Comparison of ENCODE assay signal across 8 mouse cellular contexts in genomic region chr11:98963191-98964021, GRCm38 (mm10). TPM values are rescaled to one million over a fixed set of nuclear protein-coding genes. Genes with fewer than 3 reads are reported as not detected.
DNase-seq lines count a peak whose midpoint lies in the region; ATAC-seq and TF ChIP-seq lines count a peak whose summit lies in the region.

No protein-coding gene starts in this region.

- TF ChIP-seq CTCF in olfactory bulb, adult 2 months (IDR thresholded peaks at IDR 0.05; ENCODE audit: insufficient read depth, low read depth, low read length) = no peak; the same call in 1 of the 2 replicates

- H3K9ac ChIP-seq in lung, embryonic 15.5 days = peak overlapping the region; percentile 81

- under 1% methylated on average over 30 of the region's 32 CpGs for WGBS in lung, embryonic 15.5 days
- WGBS in olfactory bulb, adult 2 months = 3% methylated on average over 32 of the region's 32 CpGs

- no peaks in the 10 kb centered on the region for H3K9me3 ChIP-seq in lung, embryonic 15.5 days

- H3K27me3 ChIP-seq in lung, embryonic 15.5 days = no peaks in the 10 kb centered on the region

- peak; percentile 89 for ATAC-seq in lung, embryonic 15.5 days (ENCODE audit: borderline replicate concordance, extremely low read depth, low FRiP score, low TSS enrichment)
- no peak for ATAC-seq in frontal cortex, adult (ENCODE audit: low TSS enrichment)

- peaks cover 19% of the 10 kb centered on the region; the same call in 1 of the 2 replicates for H3K36me3 ChIP-seq in lung, embryonic 15.5 days

- peak overlapping the region; percentile 100 for H3K4me2 ChIP-seq in lung, embryonic 15.5 days

- H3K4me3 ChIP-seq in lung, embryonic 15.5 days = peak overlapping the region; percentile 77
- peak overlapping the region; percentile 39 for H3K4me3 ChIP-seq in olfactory bulb, adult 2 months (ENCODE audit: insufficient read depth, low read depth, low read length)

- DNase-seq in urinary bladder, postnatal 25 days (ENCODE audit: low spot score) = peak; percentile 68
- DNase-seq in urinary bladder, postnatal 10 days (ENCODE audit: low spot score) = no peak
- DNase-seq in embryo, embryonic 10.5 days (ENCODE audit: low spot score) = peak; percentile 73
- DNase-seq in heart, adult 8-10 months (ENCODE audit: low spot score) = peak; percentile 88
- peak; percentile 82 for DNase-seq in kidney, adult 18-20 months

- H3K27ac ChIP-seq in lung, embryonic 15.5 days = peak overlapping the region; percentile 92
- H3K27ac ChIP-seq in olfactory bulb, adult 2 months (ENCODE audit: insufficient read depth, low read depth, low read length) = no peak overlapping the region

- no peak for TF ChIP-seq POLR2A in olfactory bulb, adult 2 months (IDR thresholded peaks at IDR 0.05; ENCODE audit: insufficient read depth, low read depth, low read length)

- peaks cover 93% of the 10 kb centered on the region for H3K4me1 ChIP-seq in lung, embryonic 15.5 days
- H3K4me1 ChIP-seq in olfactory bulb, adult 2 months (ENCODE audit: control insufficient read depth, insufficient read depth, low read length) = peaks cover 82% of the 10 kb centered on the region

RNA-seq across cellular contexts. Expression of gene Gjd3, which starts 19.4 kb away (rescaled TPM):
- total RNA-seq in heart, adult 8-10 months (2022) = under 1 TPM in 1 of 4 experiments, not detected in 3; 0.44 TPM
- 0.20 and 0.61 TPM in 2 replicates for polyA plus RNA-seq in lung, embryonic 15.5 days (2015; fragmentation: Nextera tagmentation; extraction: Ambion mirVana)
- not detected in 2 replicates for polyA plus RNA-seq in olfactory bulb, adult 2 months (2012; ENCODE audit: insufficient read depth, insufficient read length, low replicate concordance, missing spikeins)

RNA-seq across cellular contexts. Expression of gene Rara, which starts 35.8 kb away (rescaled TPM):
- 10 to 100 TPM; 10.8 to 13.5 (median 11.9) TPM for total RNA-seq in heart, adult 8-10 months (2022)
- 36.5 and 38.4 TPM in 2 replicates for polyA plus RNA-seq in lung, embryonic 15.5 days (2015; fragmentation: Nextera tagmentation; extraction: Ambion mirVana)
- polyA plus RNA-seq in olfactory bulb, adult 2 months (2012; ENCODE audit: insufficient read depth, insufficient read length, low replicate concordance, missing spikeins) = not detected in 2 replicates

RNA-seq across cellular contexts. Expression of gene Cdc6, which starts 55.8 kb away (rescaled TPM):
- under 1 TPM; 0.16 to 0.49 (median 0.25) TPM for total RNA-seq in heart, adult 8-10 months (2022)
- 41.3 and 42.5 TPM in 2 replicates for polyA plus RNA-seq in lung, embryonic 15.5 days (2015; fragmentation: Nextera tagmentation; extraction: Ambion mirVana)
- polyA plus RNA-seq in olfactory bulb, adult 2 months (2012; ENCODE audit: insufficient read depth, insufficient read length, low replicate concordance, missing spikeins) = not detected in 2 replicates

Comparison
In these comparisons a context has a peak if more than half of its experiments do, and no peak if none do; other contexts are left out.
1. RNA of gene Cdc6, which starts 55.8 kb away (polyA plus RNA-seq): 41.3 to 42.5 TPM in lung, embryonic 15.5 days; not detected in olfactory bulb, adult 2 months; every median in the first group is over 10 times any median in the second.